Mouse (Mus musculus): ENCODE data around the gene Pik3cg. TPM values are rescaled to one million over a fixed set of nuclear protein-coding genes. Genes with fewer than 3 reads are reported as not detected.
A peak's percentile ranks its signal among the peaks of the same experiment; 100 is the strongest.

Pik3cg gene
- polyA plus RNA-seq, 1 experiment: not detected

GRCm38 (mm10) chr12:32127158-32127557 is 81.3 kb downstream of the Pik3cg start:
- no peaks in the 10 kb centered on the region for H3K27me3 ChIP-seq (ENCODE audit: control insufficient read depth, insufficient read depth, insufficient read length)
- no peak overlapping the region for H3ac ChIP-seq (ENCODE audit: control insufficient read depth, insufficient read length)
- no peaks in the 10 kb centered on the region for H3K36me3 ChIP-seq (ENCODE audit: control insufficient read depth, insufficient read depth)
- peak overlapping the region; percentile 59 for H3K4me2 ChIP-seq (ENCODE audit: low read depth)
- H3K4me3 ChIP-seq: no peak overlapping the region
- no peaks in the 10 kb centered on the region for H3K79me2 ChIP-seq (ENCODE audit: control insufficient read depth, insufficient read depth)
- no peak for TF ChIP-seq TCF3 (IDR thresholded peaks at IDR 0.05; ENCODE audit: insufficient read length, low read depth)
- TF ChIP-seq USF1 (IDR thresholded peaks at IDR 0.05; ENCODE audit: low read depth): no peak
- TF ChIP-seq MYOG (IDR thresholded peaks at IDR 0.05; ENCODE audit: control insufficient read depth in 1 of 3, insufficient read depth in 1 of 3, insufficient read length in 2 of 3, low read depth in 2 of 3): no peak
- no peak for TF ChIP-seq TCF12 (IDR thresholded peaks at IDR 0.05; ENCODE audit: insufficient read depth, poor library complexity, severe bottlenecking)
- no peak for TF ChIP-seq POLR2A (IDR thresholded peaks at IDR 0.05; ENCODE audit: insufficient read length, low read depth)
- no peak for TF ChIP-seq MAX (IDR thresholded peaks at IDR 0.05; ENCODE audit: low read depth)
- TF ChIP-seq CEBPB (IDR thresholded peaks at IDR 0.05; ENCODE audit: insufficient read depth, poor library complexity, severe bottlenecking): no peak
- TF ChIP-seq REST (IDR thresholded peaks at IDR 0.05; ENCODE audit: insufficient read depth, insufficient read length): no peak
- TF ChIP-seq MYOD1 (IDR thresholded peaks at IDR 0.05; ENCODE audit: control insufficient read depth in 1 of 3, insufficient read length in 2 of 3, low read depth in 2 of 3): no peak
- no peak for TF ChIP-seq SRF (IDR thresholded peaks at IDR 0.05; ENCODE audit: control insufficient read depth, insufficient read length, low read depth)

GRCm38 (mm10) chr12:32124456-32124855 is 84.0 kb downstream of the Pik3cg start:
- Histone ChIP-seq H3K79me2 (ENCODE audit: control insufficient read depth, insufficient read depth) (no peaks in the 10 kb centered on the region), H3K4me3 (no peak overlapping the region), H3ac (ENCODE audit: control insufficient read depth, insufficient read length) (no peak overlapping the region), H3K4me2 (ENCODE audit: low read depth) (no peak overlapping the region), H3K27me3 (ENCODE audit: control insufficient read depth, insufficient read depth, insufficient read length) (no peaks in the 10 kb centered on the region), H3K36me3 (ENCODE audit: control insufficient read depth, insufficient read depth) (no peaks in the 10 kb centered on the region)
- TF ChIP-seq TCF3 (IDR thresholded peaks at IDR 0.05; ENCODE audit: insufficient read length, low read depth): no peak
- TF ChIP-seq MYOD1 (IDR thresholded peaks at IDR 0.05; ENCODE audit: control insufficient read depth in 1 of 3, insufficient read length in 2 of 3, low read depth in 2 of 3): no peak
- no peak for TF ChIP-seq TCF12 (IDR thresholded peaks at IDR 0.05; ENCODE audit: insufficient read depth, poor library complexity, severe bottlenecking)
- TF ChIP-seq SRF (IDR thresholded peaks at IDR 0.05; ENCODE audit: control insufficient read depth, insufficient read length, low read depth): no peak
- no peak for TF ChIP-seq E2F4 (IDR thresholded peaks at IDR 0.05; ENCODE audit: insufficient read depth)
- no peak for TF ChIP-seq MYOG (IDR thresholded peaks at IDR 0.05; ENCODE audit: control insufficient read depth in 1 of 3, insufficient read depth in 1 of 3, insufficient read length in 2 of 3, low read depth in 2 of 3)
- TF ChIP-seq REST (IDR thresholded peaks at IDR 0.05; ENCODE audit: insufficient read depth, insufficient read length): no peak
- TF ChIP-seq MAX (IDR thresholded peaks at IDR 0.05; ENCODE audit: low read depth): no peak
- TF ChIP-seq CEBPB (IDR thresholded peaks at IDR 0.05; ENCODE audit: insufficient read depth, poor library complexity, severe bottlenecking): no peak
- no peak for TF ChIP-seq POLR2A (IDR thresholded peaks at IDR 0.05; ENCODE audit: insufficient read length, low read depth)
- TF ChIP-seq POLR2AphosphoS2 (IDR thresholded peaks at IDR 0.05; ENCODE audit: insufficient read length, low read depth): no peak
- TF ChIP-seq USF1 (IDR thresholded peaks at IDR 0.05; ENCODE audit: low read depth): no peak

DNA sequence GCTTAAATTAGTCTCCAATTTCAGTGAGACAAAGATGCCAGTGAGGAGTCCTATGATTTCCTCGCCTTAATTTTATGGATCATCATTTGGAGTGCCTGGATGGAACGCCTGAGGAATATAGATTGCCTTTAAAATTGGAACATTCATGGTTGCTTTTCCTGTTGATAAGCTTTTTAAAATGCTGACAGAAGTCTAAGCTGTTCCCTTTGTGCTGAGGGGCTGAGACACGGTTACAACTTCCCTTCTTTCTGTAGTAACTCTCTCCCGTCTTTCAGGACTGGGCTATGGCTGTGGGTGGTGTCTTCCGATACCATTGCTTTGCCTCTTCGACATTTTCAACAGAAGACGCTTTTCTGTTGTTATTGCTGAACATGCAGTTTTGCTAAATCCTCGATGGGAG is 84.4 kb downstream of the Pik3cg start:
- TF ChIP-seq REST (IDR thresholded peaks at IDR 0.05; ENCODE audit: insufficient read depth, insufficient read length): no peak
- H3ac ChIP-seq (ENCODE audit: control insufficient read depth, insufficient read length): no peak overlapping the region
- H3K4me2 ChIP-seq (ENCODE audit: low read depth): no peak overlapping the region
- no peak overlapping the region for H3K4me3 ChIP-seq
- H3K79me2 ChIP-seq (ENCODE audit: control insufficient read depth, insufficient read depth): no peaks in the 10 kb centered on the region
- no peaks in the 10 kb centered on the region for H3K27me3 ChIP-seq (ENCODE audit: control insufficient read depth, insufficient read depth, insufficient read length)
- no peaks in the 10 kb centered on the region for H3K36me3 ChIP-seq (ENCODE audit: control insufficient read depth, insufficient read depth)

DNA sequence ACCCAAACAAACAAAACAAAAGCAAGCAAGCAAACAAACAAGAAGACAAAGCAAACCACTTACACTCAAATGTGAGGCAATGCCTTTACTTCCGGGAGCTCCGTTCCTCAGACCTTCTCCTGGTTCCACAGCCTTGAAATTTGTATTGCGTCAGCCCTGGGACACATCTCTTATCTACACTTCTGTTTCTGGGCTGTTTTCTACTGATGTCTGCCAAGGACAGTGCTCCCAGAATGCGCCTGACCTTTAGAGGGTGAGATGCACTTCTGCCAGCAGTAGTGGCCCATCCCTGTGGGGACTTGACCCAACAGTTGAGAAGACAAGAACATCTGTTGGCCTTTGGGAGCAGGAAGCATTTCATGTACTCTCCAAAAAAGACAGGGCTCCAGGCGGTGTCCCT is 84.9 kb downstream of the Pik3cg start:
- H3ac ChIP-seq (ENCODE audit: control insufficient read depth, insufficient read length): no peak overlapping the region
- H3K4me3 ChIP-seq: no peak overlapping the region
- H3K79me2 ChIP-seq (ENCODE audit: control insufficient read depth, insufficient read depth): no peaks in the 10 kb centered on the region
- no peaks in the 10 kb centered on the region for H3K27me3 ChIP-seq (ENCODE audit: control insufficient read depth, insufficient read depth, insufficient read length)
- H3K4me2 ChIP-seq (ENCODE audit: low read depth): no peak overlapping the region
- TF ChIP-seq SRF (IDR thresholded peaks at IDR 0.05; ENCODE audit: control insufficient read depth, insufficient read length, low read depth): no peak
- no peak for TF ChIP-seq MYOD1 (IDR thresholded peaks at IDR 0.05; ENCODE audit: control insufficient read depth in 1 of 3, insufficient read length in 2 of 3, low read depth in 2 of 3)
- TF ChIP-seq POLR2AphosphoS2 (IDR thresholded peaks at IDR 0.05; ENCODE audit: insufficient read length, low read depth): no peak
- TF ChIP-seq POLR2A (IDR thresholded peaks at IDR 0.05; ENCODE audit: insufficient read length, low read depth): no peak
- TF ChIP-seq USF1 (IDR thresholded peaks at IDR 0.05; ENCODE audit: low read depth): no peak
- no peak for TF ChIP-seq TCF3 (IDR thresholded peaks at IDR 0.05; ENCODE audit: insufficient read length, low read depth)
- TF ChIP-seq REST (IDR thresholded peaks at IDR 0.05; ENCODE audit: insufficient read depth, insufficient read length): no peak
- no peak for TF ChIP-seq TCF12 (IDR thresholded peaks at IDR 0.05; ENCODE audit: insufficient read depth, poor library complexity, severe bottlenecking)
- no peak for TF ChIP-seq E2F4 (IDR thresholded peaks at IDR 0.05; ENCODE audit: insufficient read depth)
- no peak for TF ChIP-seq MYOG (IDR thresholded peaks at IDR 0.05; ENCODE audit: control insufficient read depth in 1 of 3, insufficient read depth in 1 of 3, insufficient read length in 2 of 3, low read depth in 2 of 3)
- TF ChIP-seq CEBPB (IDR thresholded peaks at IDR 0.05; ENCODE audit: insufficient read depth, poor library complexity, severe bottlenecking): no peak
- no peaks in the 10 kb centered on the region for H3K36me3 ChIP-seq (ENCODE audit: control insufficient read depth, insufficient read depth)

Other genes starting within 250 kb of the Pik3cg start
- 16.2 TPM for gene Prkar2b, start 147.4 kb downstream of the Pik3cg start, polyA plus RNA-seq (2012; fragmentation: generic; extraction: Trizol)
- 3.0 TPM for gene Ccdc71l, start 170.0 kb upstream of the Pik3cg start, polyA plus RNA-seq (2012; fragmentation: generic; extraction: Trizol)

All from myocyte (in vitro differentiated cells).